8 mouse cellular contexts compared by ENCODE assay signal in genomic region chr19:12010281-12010771, GRCm38 (mm10). TPM values are rescaled to one million over a fixed set of nuclear protein-coding genes. Genes with fewer than 3 reads are reported as not detected.
A peak's percentile ranks its signal among the peaks of the same experiment; 100 is the strongest.
DNase-seq lines count a peak whose midpoint lies in the region; ATAC-seq lines count a peak whose summit lies in the region.

No protein-coding gene starts in this region.

- intact Hi-C loops in left cerebral cortex, postnatal 4 days (cut with DNase I) = loop anchor here (5.0 to 10.0 kb wide), 2 partner anchors 492 to 584 kb away; partner anchors contain the start of genes Dtx4 and Gm4952

- H3K9me3 ChIP-seq in forebrain, embryonic 14.5 days (replicated peaks; ENCODE audit: control insufficient read depth, low read length) = no peaks in the 10 kb centered on the region

- ATAC-seq in forebrain, embryonic 14.5 days = peak; percentile 15
- ATAC-seq in megakaryocyte-erythroid progenitor cell, adult 5-6 weeks (replicated peaks; ENCODE audit: low FRiP score, low TSS enrichment, poor library complexity, severe bottlenecking) = peak; percentile 4; the same call in 1 of the 2 replicates
- no peak for ATAC-seq in inflammation-experienced regulatory T-cells, adult 6 months

- H3K4me2 ChIP-seq in forebrain, embryonic 14.5 days (ENCODE audit: low read length) = peak overlapping the region; percentile 64

- no peaks in the 10 kb centered on the region for H3K36me3 ChIP-seq in forebrain, embryonic 14.5 days (ENCODE audit: control insufficient read depth, insufficient read depth, low read length)

- H3K4me3 ChIP-seq in forebrain, embryonic 14.5 days (ENCODE audit: low read depth, low read length) = peak overlapping the region; percentile 63

- H3K4me1 ChIP-seq in forebrain, embryonic 14.5 days (ENCODE audit: control insufficient read depth, insufficient read depth, low read length) = no peaks in the 10 kb centered on the region; the same call in 1 of the 2 replicates

- WGBS in forebrain, embryonic 14.5 days = 1% methylated on average over 24 of the region's 24 CpGs

- peak; percentile 57 for DNase-seq in T-cell, adult 2 months (ENCODE audit: low spot score)
- DNase-seq in cerebellum, adult 18-20 months = peak; percentile 62 to 68
- peak; percentile 74 for DNase-seq in forebrain, embryonic 14.5 days (ENCODE audit: low spot score)
- peak; percentile 71 for DNase-seq in heart, postnatal 4 days
- DNase-seq in left cerebral cortex, postnatal 4 days = peak; percentile 69
- peak; percentile 58 for DNase-seq in right cerebral cortex, postnatal 4 days

- peak overlapping the region; percentile 93 for H3K9ac ChIP-seq in forebrain, embryonic 14.5 days (ENCODE audit: low read length)

- peak overlapping the region; percentile 96 for H3K27ac ChIP-seq in forebrain, embryonic 14.5 days (ENCODE audit: low read depth, low read length)

- no peaks in the 10 kb centered on the region for H3K27me3 ChIP-seq in forebrain, embryonic 14.5 days (replicated peaks; ENCODE audit: control insufficient read depth, insufficient read depth, low read length)

RNA-seq across cellular contexts. Expression of gene Olfr1423, which starts 30.8 kb away (rescaled TPM):
- polyA plus RNA-seq in forebrain, embryonic 14.5 days (2014; fragmentation: Nextera tagmentation; extraction: Ambion mirVana) = not detected in 2 replicates
- total RNA-seq in heart, postnatal 4 days (2021) = not detected
- total RNA-seq in left cerebral cortex, postnatal 4 days (2021) = not detected
- total RNA-seq in megakaryocyte-erythroid progenitor cell, adult 5-6 weeks (2014; fragmentation: Nextera tagmentation) = not detected in 2 replicates
- not detected in 2 replicates for total RNA-seq in megakaryocyte-erythroid progenitor cell, adult 5-6 weeks (2017)
- polyA plus RNA-seq in inflammation-experienced regulatory T-cells, adult 6 months (2017; shearing (Covaris generic)) = under 1 TPM in 1 of 3 experiments, not detected in 2; 0.16 TPM

RNA-seq across cellular contexts. Expression of gene Osbp, which starts 44.6 kb away (rescaled TPM):
- polyA plus RNA-seq in forebrain, embryonic 14.5 days (2014; fragmentation: Nextera tagmentation; extraction: Ambion mirVana) = 7.2 and 7.4 TPM in 2 replicates
- 10 to 100 TPM; 69.5 to 71.2 TPM for total RNA-seq in heart, postnatal 4 days (2021)
- 10 to 100 TPM; 52.5 to 54.4 TPM for total RNA-seq in left cerebral cortex, postnatal 4 days (2021)
- 39.5 and 39.9 TPM in 2 replicates for total RNA-seq in megakaryocyte-erythroid progenitor cell, adult 5-6 weeks (2014; fragmentation: Nextera tagmentation)
- total RNA-seq in megakaryocyte-erythroid progenitor cell, adult 5-6 weeks (2017) = 28.8 and 29.0 TPM in 2 replicates
- 1 to 10 TPM; 7.1 to 8.4 (median 8.3) TPM for polyA plus RNA-seq in inflammation-experienced regulatory T-cells, adult 6 months (2017; shearing (Covaris generic))

RNA-seq across cellular contexts. Expression of gene Olfr1424, which starts 52.2 kb away (rescaled TPM):
- polyA plus RNA-seq in forebrain, embryonic 14.5 days (2014; fragmentation: Nextera tagmentation; extraction: Ambion mirVana) = not detected in 2 replicates
- not detected for total RNA-seq in heart, postnatal 4 days (2021)
- not detected for total RNA-seq in left cerebral cortex, postnatal 4 days (2021)
- total RNA-seq in megakaryocyte-erythroid progenitor cell, adult 5-6 weeks (2014; fragmentation: Nextera tagmentation) = not detected in 2 replicates
- not detected in 2 replicates for total RNA-seq in megakaryocyte-erythroid progenitor cell, adult 5-6 weeks (2017)
- polyA plus RNA-seq in inflammation-experienced regulatory T-cells, adult 6 months (2017; shearing (Covaris generic)) = not detected
